Mouse (Mus musculus): ENCODE results near the gene Blcap. TPM values are rescaled to one million over a fixed set of nuclear protein-coding genes. Genes with fewer than 3 reads are reported as not detected.

The Blcap gene
- polyA plus RNA-seq, 1 experiment = 24.7 TPM

- no peak overlapping the region for H3K4me3 ChIP-seq (replicated peaks)
- peaks cover 34% of the 10 kb centered on the region for H3K27me3 ChIP-seq (replicated peaks)
- no peaks in the 10 kb centered on the region for H3K36me3 ChIP-seq (replicated peaks; ENCODE audit: low read length)
- H3K4me1 ChIP-seq = peaks cover 24% of the 10 kb centered on the region
- H3K9me3 ChIP-seq = no peaks in the 10 kb centered on the region
- TF ChIP-seq GATA1 (IDR thresholded peaks at IDR 0.05; ENCODE audit: borderline replicate concordance, low read length) = no peak
- TF ChIP-seq FLI1 (IDR thresholded peaks at IDR 0.05; ENCODE audit: low read length) = no peak
Measured at GRCm38 (mm10) chr2:157572786-157573185, 1.7 kb upstream of the Blcap start.

DNA sequence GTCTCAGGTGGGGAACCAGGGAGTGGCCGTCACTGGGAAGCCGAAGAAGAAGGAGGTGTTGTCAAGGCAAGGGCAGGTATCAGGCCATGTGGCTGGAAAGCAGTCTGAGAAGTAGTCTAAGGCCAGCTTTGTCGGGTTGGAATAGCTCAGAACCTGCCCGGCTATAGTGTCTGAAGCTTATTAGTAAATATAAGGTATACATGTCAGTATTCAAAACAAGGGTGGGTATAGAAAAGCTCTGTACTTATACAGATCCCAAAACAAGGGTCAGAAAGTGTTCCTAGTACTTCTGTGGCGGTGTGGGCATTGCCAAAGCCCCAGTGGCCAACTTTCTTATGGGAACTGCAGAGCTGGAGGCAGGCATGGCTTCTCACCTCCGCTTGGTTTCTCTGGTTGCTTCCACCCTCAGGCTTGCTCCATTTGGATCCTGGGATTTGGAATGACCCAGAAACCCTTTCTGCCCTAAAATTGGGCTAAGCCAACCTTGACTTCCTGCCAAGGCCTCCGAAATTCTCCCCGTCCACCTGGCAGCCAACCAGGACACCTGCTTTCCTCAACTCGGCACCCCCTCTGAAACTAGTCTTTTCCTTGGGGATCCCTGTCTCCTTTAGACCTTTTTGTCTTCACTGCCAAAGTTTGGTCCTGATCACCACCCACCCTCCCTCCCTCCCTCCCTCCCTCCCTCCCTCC lies 1.1 kb downstream of the Blcap start:
- Histone ChIP-seq H3K4me3 (replicated peaks) (peak overlapping the region; percentile 47), H3K4me1 (peaks cover 35% of the 10 kb centered on the region), H3K27me3 (replicated peaks) (peaks cover 22% of the 10 kb centered on the region), H3K36me3 (replicated peaks; ENCODE audit: low read length) (no peaks in the 10 kb centered on the region), H3K9me3 (no peaks in the 10 kb centered on the region)
- TF ChIP-seq FLI1 (IDR thresholded peaks at IDR 0.05; ENCODE audit: low read length) (no peak), GATA1 (IDR thresholded peaks at IDR 0.05; ENCODE audit: borderline replicate concordance, low read length) (no peak)

GRCm38 (mm10) chr2:157568881-157569280 lies 2.2 kb downstream of the Blcap start:
- Histone ChIP-seq H3K4me3 (replicated peaks) (no peak overlapping the region), H3K4me1 (peaks cover 43% of the 10 kb centered on the region), H3K36me3 (replicated peaks; ENCODE audit: low read length) (peaks cover 4% of the 10 kb centered on the region), H3K9me3 (no peaks in the 10 kb centered on the region), H3K27me3 (replicated peaks) (peaks cover 19% of the 10 kb centered on the region)
- no peak for TF ChIP-seq GATA1 (IDR thresholded peaks at IDR 0.05; ENCODE audit: borderline replicate concordance, low read length)

DNA sequence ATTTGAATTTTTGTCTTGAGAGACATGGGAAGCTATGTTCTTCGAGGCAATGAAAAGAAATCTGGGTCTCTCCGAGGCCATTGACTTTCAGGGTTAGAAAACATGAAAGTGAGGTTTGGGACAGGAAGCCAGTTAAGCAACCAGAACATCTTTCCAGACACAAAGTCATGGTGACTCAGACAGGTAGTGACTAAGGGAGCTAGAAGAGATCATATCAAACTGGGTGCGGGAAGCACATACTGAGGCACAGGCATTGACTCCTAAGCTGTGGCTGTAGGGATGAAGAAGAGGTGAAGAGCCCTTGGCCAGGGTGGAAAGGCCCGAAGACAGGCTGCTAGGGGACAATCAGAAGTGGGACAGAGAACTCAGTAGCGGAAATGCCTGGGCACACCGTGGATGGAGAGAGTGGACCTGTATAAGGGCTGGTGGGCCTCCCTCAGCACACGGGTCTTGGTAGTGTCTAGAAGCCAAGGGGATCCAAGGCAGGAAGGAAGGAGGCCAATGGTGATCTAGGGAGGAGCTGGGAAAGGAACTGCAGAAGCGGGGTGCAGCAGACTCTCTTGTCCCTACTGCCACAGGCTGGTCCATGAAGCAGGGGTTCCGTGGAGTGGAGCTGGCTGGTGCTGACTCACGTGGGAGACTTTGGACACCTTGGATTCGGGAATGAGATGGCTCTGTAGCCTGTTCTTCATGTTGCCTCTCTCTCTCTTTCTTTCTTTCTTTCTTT lies 3.7 kb downstream of the Blcap start:
- no peak for TF ChIP-seq GATA1 (IDR thresholded peaks at IDR 0.05; ENCODE audit: borderline replicate concordance, low read length)
- peak overlapping the region; percentile 97 for H3K4me3 ChIP-seq (replicated peaks)
- H3K36me3 ChIP-seq (replicated peaks; ENCODE audit: low read length) = peaks cover 19% of the 10 kb centered on the region
- no peaks in the 10 kb centered on the region for H3K9me3 ChIP-seq
- H3K27me3 ChIP-seq (replicated peaks) = peaks cover 6% of the 10 kb centered on the region
- H3K4me1 ChIP-seq = peaks cover 58% of the 10 kb centered on the region

DNA sequence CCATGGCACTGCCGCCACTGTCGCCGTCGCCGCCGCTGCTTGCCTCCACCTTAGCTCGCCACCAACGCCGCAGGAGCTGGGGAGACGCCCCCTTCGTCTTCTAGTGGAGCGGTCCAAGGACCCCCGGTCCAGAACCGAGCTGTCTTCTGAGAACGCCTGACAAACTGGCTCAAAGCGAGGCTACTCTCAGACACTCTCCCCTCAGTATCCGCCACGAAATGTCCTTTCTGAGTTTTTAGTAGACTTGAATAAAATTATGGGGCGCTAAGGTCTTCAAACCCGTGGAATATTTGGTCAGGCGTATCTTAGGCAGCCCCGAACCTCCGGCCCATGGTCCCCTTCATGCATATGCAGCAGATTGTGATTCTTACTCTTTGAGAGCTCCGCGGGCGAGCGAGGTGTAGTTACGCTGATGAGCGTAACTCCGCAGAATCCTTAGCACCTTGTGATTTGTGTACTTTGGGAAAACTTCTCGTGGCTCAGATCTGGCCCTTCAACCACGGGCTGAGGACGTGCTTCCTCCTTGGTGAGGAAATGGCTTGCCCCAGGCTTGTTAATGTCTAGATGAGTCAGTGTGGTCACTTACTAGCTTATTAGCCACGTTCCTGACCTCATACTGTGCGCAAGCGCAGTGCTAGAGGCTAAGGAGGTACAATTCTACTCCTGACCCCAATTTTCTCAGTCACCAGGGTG lies 4.7 kb downstream of the Blcap start:
- Histone ChIP-seq H3K4me3 (replicated peaks) (peak overlapping the region; percentile 97), H3K4me1 (peaks cover 61% of the 10 kb centered on the region), H3K36me3 (replicated peaks; ENCODE audit: low read length) (peaks cover 29% of the 10 kb centered on the region), H3K27me3 (replicated peaks) (peaks cover 6% of the 10 kb centered on the region), H3K9me3 (peaks cover 8% of the 10 kb centered on the region)
- no peak for TF ChIP-seq GATA1 (IDR thresholded peaks at IDR 0.05; ENCODE audit: borderline replicate concordance, low read length)
- TF ChIP-seq FLI1 (IDR thresholded peaks at IDR 0.05; ENCODE audit: low read length) = no peak

DNA sequence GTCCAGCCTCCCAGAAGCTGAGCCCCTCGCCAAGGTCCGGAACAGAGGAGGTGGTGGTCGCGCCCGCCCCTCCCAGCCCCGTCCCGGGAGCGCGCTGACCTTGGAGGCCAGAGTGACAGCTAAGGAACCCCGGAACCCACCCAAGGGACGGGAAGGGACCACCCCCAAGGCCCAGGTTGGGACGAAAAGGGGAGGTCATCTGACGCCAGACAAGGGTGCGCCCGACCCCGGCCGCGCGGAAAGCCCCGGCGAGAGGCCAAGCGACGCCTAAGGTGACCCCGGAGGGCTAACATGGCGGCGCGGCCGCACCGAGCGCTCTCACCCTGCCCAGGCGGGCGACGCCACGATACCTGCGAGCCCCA lies 5.2 kb downstream of the Blcap start:
- peak overlapping the region; percentile 97 for H3K4me3 ChIP-seq (replicated peaks)
- H3K27me3 ChIP-seq (replicated peaks) = peaks cover 6% of the 10 kb centered on the region
- TF ChIP-seq FLI1 (IDR thresholded peaks at IDR 0.05; ENCODE audit: low read length) (no peak), GATA1 (IDR thresholded peaks at IDR 0.05; ENCODE audit: borderline replicate concordance, low read length) (no peak)

DNA sequence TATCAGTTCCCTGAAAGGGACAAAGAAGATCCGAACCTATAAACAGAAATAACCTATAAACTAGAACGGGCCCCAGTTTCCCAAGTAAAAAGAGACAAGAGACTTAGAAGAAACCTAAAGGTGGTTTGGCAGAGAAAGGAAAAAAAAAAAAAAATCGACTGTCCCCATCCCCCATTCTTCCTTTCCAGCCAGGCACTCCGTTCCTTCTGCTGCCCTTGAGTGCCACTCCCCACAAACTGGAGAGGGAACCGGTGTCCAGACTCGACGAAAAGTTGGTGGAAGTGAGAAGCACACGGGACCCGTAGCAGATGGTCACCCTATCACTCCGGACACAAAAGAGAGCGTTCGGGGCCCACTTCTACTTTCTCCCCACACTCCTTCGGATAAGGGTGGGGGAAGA lies 5.6 kb downstream of the Blcap start:
- Histone ChIP-seq H3K9me3 (peaks cover 12% of the 10 kb centered on the region), H3K4me1 (peaks cover 54% of the 10 kb centered on the region), H3K36me3 (replicated peaks; ENCODE audit: low read length) (peaks cover 35% of the 10 kb centered on the region), H3K4me3 (replicated peaks) (peak overlapping the region; percentile 97), H3K27me3 (replicated peaks) (peaks cover 4% of the 10 kb centered on the region)
- TF ChIP-seq GATA1 (IDR thresholded peaks at IDR 0.05; ENCODE audit: borderline replicate concordance, low read length) (no peak), FLI1 (IDR thresholded peaks at IDR 0.05; ENCODE audit: low read length) (no peak)

More for the DNA sequence above, 5.2 kb downstream of the Blcap start:
- H3K9me3 ChIP-seq = peaks cover 11% of the 10 kb centered on the region
- peaks cover 34% of the 10 kb centered on the region for H3K36me3 ChIP-seq (replicated peaks; ENCODE audit: low read length)
- H3K4me1 ChIP-seq = peaks cover 58% of the 10 kb centered on the region

- Histone ChIP-seq H3K36me3 (replicated peaks; ENCODE audit: low read length) (peaks cover 43% of the 10 kb centered on the region), H3K4me1 (peaks cover 59% of the 10 kb centered on the region), H3K9me3 (peaks cover 20% of the 10 kb centered on the region), H3K4me3 (replicated peaks) (peak overlapping the region; percentile 97), H3K27me3 (replicated peaks) (peaks cover 8% of the 10 kb centered on the region)
- TF ChIP-seq FLI1 (IDR thresholded peaks at IDR 0.05; ENCODE audit: low read length) = no peak
- no peak for TF ChIP-seq GATA1 (IDR thresholded peaks at IDR 0.05; ENCODE audit: borderline replicate concordance, low read length)
Measured at GRCm38 (mm10) chr2:157564723-157565122, 6.4 kb downstream of the Blcap start.

DNA sequence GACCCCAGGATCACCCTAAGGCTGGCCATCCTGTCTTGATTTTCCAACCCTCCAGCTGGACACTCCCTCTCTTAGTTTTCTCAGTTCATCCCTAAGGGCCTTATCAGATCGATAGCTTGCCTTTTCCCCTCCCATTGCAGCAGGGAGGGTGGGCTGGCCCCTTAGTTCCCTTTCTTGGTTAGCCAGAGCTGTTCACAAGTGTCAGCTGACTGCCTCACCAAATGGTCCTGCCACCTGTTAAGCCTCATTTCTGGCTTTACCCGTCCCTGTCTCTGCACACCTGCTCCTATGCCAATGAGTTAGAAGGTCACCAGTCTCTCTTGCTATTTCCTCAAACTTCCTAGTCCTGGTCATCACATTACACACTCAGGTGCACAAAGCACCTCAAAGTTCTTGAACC lies 8.0 kb downstream of the Blcap start:
- Histone ChIP-seq H3K9me3 (peaks cover 31% of the 10 kb centered on the region), H3K36me3 (replicated peaks; ENCODE audit: low read length) (peaks cover 59% of the 10 kb centered on the region), H3K4me1 (peaks cover 65% of the 10 kb centered on the region), H3K4me3 (replicated peaks) (peak overlapping the region; percentile 42), H3K27me3 (replicated peaks) (peaks cover 8% of the 10 kb centered on the region)
- TF ChIP-seq GATA1 (IDR thresholded peaks at IDR 0.05; ENCODE audit: borderline replicate concordance, low read length) (no peak), FLI1 (IDR thresholded peaks at IDR 0.05; ENCODE audit: low read length) (no peak)
